Mouse (Mus musculus): Measurements from ENCODE around the gene Cirbp.

The Cirbp gene

GRCm38 (mm10) chr10:80150226-80151210, 15.3 kb upstream of the Cirbp start:
- DNase-seq (ENCODE audit: low read depth, low spot score) = peak; percentile 80

GRCm38 (mm10) chr10:80151211-80152034, 14.4 kb upstream of the Cirbp start:
- peak; percentile 65 for DNase-seq (ENCODE audit: low read depth, low spot score)

- DNase-seq (ENCODE audit: low read depth, low spot score) = peak; percentile 80
These were observed 13.5 kb upstream of the Cirbp start for GRCm38 (mm10) chr10:80152071-80152872.

- DNase-seq (ENCODE audit: low read depth, low spot score) = no peak
These were observed 12.9 kb upstream of the Cirbp start for GRCm38 (mm10) chr10:80152873-80153260.

GRCm38 (mm10) chr10:80153713-80154112, 12.1 kb upstream of the Cirbp start:
- DNase-seq (ENCODE audit: low read depth, low spot score) = no peak

- no peak for DNase-seq (ENCODE audit: low read depth, low spot score)
These were observed 11.4 kb upstream of the Cirbp start for GRCm38 (mm10) chr10:80154384-80154783.

GRCm38 (mm10) chr10:80155277-80155676, 10.5 kb upstream of the Cirbp start:
- no peak for DNase-seq (ENCODE audit: low read depth, low spot score)

GRCm38 (mm10) chr10:80156002-80156751, 9.6 kb upstream of the Cirbp start:
- no peak for DNase-seq (ENCODE audit: low read depth, low spot score)

GRCm38 (mm10) chr10:80156752-80157053, 9.1 kb upstream of the Cirbp start:
- no peak for DNase-seq (ENCODE audit: low read depth, low spot score)

GRCm38 (mm10) chr10:80157141-80157929, 8.4 kb upstream of the Cirbp start:
- no peak for DNase-seq (ENCODE audit: low read depth, low spot score)

- peak; percentile 88 for DNase-seq (ENCODE audit: low read depth, low spot score)
These were observed 7.3 kb upstream of the Cirbp start for GRCm38 (mm10) chr10:80158307-80158986.

GRCm38 (mm10) chr10:80159021-80159560, 6.7 kb upstream of the Cirbp start:
- DNase-seq (ENCODE audit: low read depth, low spot score) = peak; percentile 81

- peak; percentile 100 for DNase-seq (ENCODE audit: low read depth, low spot score)
These were observed 6.0 kb upstream of the Cirbp start for GRCm38 (mm10) chr10:80159561-80160454.

- peak; percentile 80 for DNase-seq (ENCODE audit: low read depth, low spot score)
These were observed 5.1 kb upstream of the Cirbp start for GRCm38 (mm10) chr10:80160455-80161371.

- DNase-seq (ENCODE audit: low read depth, low spot score) = no peak
These were observed 4.1 kb upstream of the Cirbp start for GRCm38 (mm10) chr10:80161522-80162242.

- no peak for DNase-seq (ENCODE audit: low read depth, low spot score)
These were observed 3.6 kb upstream of the Cirbp start for GRCm38 (mm10) chr10:80162243-80162608.
